Mouse (Mus musculus) neural tube, embryonic 11.5 days (tissue): Measurements from ENCODE around the gene Tshb. TPM values are rescaled to one million over a fixed set of nuclear protein-coding genes. Genes with fewer than 3 reads are reported as not detected.
A peak's percentile ranks its signal among the peaks of the same experiment; 100 is the strongest.

Experiments
- ATAC-seq: fragments of 200-750 bp; cut with Nextera tagmentation; 2 replicates; pipeline ENCODE4 v1.8.0; 2017; ENCODE audit warnings: moderate number of reproducible peaks, mild to moderate bottlenecking, moderate TSS enrichment, moderate library complexity; ENCODE audit not compliant: insufficient read depth, low FRiP score, low TSS enrichment
- DNase-seq: peaks from one replicate; pipeline ENCODE4 v3.0.0-alpha.2; 2015; ENCODE audit warnings: low spot score
- H3K27ac ChIP-seq: fragments of 300-500 bp; sonication (generic); 2 replicates; pipeline ENCODE4 v1.5.1; 2014; ENCODE audit warnings: low read depth, mild to moderate bottlenecking, low read length
- H3K27me3 ChIP-seq: fragments of 300-500 bp; sonication (generic); 2 replicates; pipeline ENCODE4 v1.6.1; 2014; ENCODE audit warnings: mild to moderate bottlenecking, low read length, mixed read lengths; ENCODE audit not compliant: control insufficient read depth, insufficient read depth
- H3K36me3 ChIP-seq: fragments of 300-500 bp; sonication (generic); 2 replicates; pipeline ENCODE4 v1.6.1; 2014; ENCODE audit warnings: mild to moderate bottlenecking, low read length, moderate library complexity, mixed read lengths; ENCODE audit not compliant: control insufficient read depth, insufficient read depth
- H3K4me1 ChIP-seq: fragments of 300-500 bp; sonication (generic); 2 replicates; pipeline ENCODE4 v1.6.1; 2014; ENCODE audit warnings: low read length, mixed read lengths; ENCODE audit not compliant: control insufficient read depth, insufficient read depth
- H3K4me2 ChIP-seq: fragments of 300-500 bp; sonication (generic); 2 replicates; pipeline ENCODE4 v1.6.1; 2014; ENCODE audit warnings: low read depth, mild to moderate bottlenecking, moderate library complexity
- H3K4me3 ChIP-seq: fragments of 300-500 bp; sonication (generic); 2 replicates; pipeline ENCODE4 v1.5.1; 2014; ENCODE audit warnings: low read depth, low read length
- H3K9ac ChIP-seq: fragments of 300-500 bp; sonication (generic); 2 replicates; pipeline ENCODE4 v1.6.1; 2014; ENCODE audit warnings: mild to moderate bottlenecking, low read length
- H3K9me3 ChIP-seq: fragments of 300-500 bp; sonication (generic); 2 replicates; pipeline ENCODE4 v1.6.1; 2016; ENCODE audit warnings: low read length; ENCODE audit not compliant: control insufficient read depth
- WGBS: fragments of 180-500 bp; shearing (Covaris S2); extraction: QIAGEN DNeasy Blood & Tissue Kit; methylation state at CpG from one replicate; pipeline ENCODE4 v1.1.7; 2014; 5-methylcytosine and 5-hydroxymethylcytosine counted together
- polyA plus RNA-seq: library from polyadenylated mRNA; unstranded; fragments of >200 nt; fragmentation: Nextera tagmentation; extraction: Ambion mirVana; gene quantifications from 2 replicates; pipeline ENCODE4 v1.2.1, GENCODE M21; 2014

Gene Tshb
- polyA plus RNA-seq, 1 experiment from 2014 or later: 0.05 TPM

DNA sequence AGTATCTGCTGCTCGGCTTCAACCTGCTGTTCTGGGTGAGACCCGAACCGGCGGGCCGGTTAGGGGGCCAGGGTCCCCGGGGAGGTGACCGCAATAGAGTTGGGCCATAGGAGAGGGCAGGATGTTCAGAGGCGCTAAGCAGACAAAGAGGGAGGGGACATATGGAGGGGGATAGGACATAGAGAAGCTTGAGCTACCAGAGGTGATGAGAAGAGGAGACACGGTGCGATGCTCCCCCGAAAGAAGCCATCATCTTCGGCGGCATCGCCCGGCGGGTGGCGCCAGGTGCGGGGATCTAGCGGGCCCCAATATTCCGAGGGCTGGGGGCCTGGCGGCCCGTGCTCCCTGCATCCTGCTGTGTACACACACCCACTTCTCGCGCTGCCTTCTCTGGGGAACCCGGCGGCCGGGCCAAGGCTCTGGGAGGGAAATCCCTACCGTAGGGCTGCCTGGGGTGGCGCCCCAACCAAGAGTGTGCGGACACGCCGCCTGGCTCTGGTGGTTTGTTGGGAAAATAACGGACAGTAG is 47.4 kb downstream of the Tshb start:
- Histone ChIP-seq H3K36me3 (no peaks in the 10 kb centered on the region), H3K4me3 (peak overlapping the region; percentile 70), H3K27ac (no peak overlapping the region), H3K27me3 (no peaks in the 10 kb centered on the region), H3K9ac (peak overlapping the region; percentile 79), H3K4me2 (peak overlapping the region; percentile 89), H3K4me1 (peaks cover 4% of the 10 kb centered on the region; the same call in 1 of the 2 replicates), H3K9me3 (no peaks in the 10 kb centered on the region)
- no peak for DNase-seq
- ATAC-seq: peak; percentile 82
- WGBS: under 1% methylated on average over 33 of the region's 33 CpGs

DNA sequence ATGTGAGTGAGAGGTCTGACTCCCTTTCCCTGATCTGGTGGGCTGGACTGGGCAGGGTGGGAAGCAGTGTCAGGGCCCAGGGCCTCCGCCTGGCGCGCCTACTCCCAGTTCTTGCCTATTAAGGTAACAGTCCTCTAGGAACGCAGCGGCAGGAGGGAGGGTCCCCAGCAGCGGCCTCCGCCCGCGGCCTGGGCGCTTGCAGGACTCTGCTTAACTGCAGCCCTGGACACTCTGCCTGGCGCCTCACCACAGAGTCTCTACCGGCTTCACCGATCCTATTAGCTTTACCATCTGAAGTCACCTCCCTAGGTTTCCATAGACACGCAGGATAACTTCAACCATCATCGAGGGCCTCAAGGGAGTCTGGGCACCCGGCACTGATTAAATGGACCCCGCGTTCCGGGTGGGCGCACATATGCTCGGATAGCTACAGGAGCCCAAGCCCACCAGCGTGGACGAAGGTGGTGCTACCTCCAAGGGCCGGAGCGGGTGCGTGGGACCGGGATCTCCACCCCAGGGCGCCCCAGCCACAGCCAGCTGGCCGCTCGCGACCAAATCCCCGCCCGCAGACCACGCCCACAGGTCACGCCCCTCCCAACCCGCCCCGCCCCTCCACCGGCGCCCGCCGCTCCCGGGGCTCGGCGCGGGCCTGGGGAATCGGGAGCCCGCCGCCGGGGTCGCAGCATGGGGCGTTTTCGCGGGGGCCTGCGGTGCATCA is 48.0 kb downstream of the Tshb start, which contains the start of gene Tspan2:
Gene Tspan2, plus strand, starts transcription at position 217 of the 718 bp plus-strand sequence.
- H3K4me2 ChIP-seq: peak within 1 kb of the TSS; percentile 89
- peaks cover 4% of the 10 kb centered on the region; the same call in 1 of the 2 replicates for H3K4me1 ChIP-seq
- ATAC-seq (peak; percentile 74), DNase-seq (peak; percentile 73)
- no peak within 1 kb of the TSS for H3K27ac ChIP-seq
- WGBS: 1% methylated on average over 41 of the region's 54 CpGs
- peak within 1 kb of the TSS; percentile 79 for H3K9ac ChIP-seq
- no peaks in the 10 kb centered on the region for H3K9me3 ChIP-seq
- no peaks in the 10 kb centered on the region for H3K27me3 ChIP-seq
- H3K4me3 ChIP-seq: peak within 1 kb of the TSS; percentile 70
- no peaks in the 10 kb centered on the region for H3K36me3 ChIP-seq

DNA sequence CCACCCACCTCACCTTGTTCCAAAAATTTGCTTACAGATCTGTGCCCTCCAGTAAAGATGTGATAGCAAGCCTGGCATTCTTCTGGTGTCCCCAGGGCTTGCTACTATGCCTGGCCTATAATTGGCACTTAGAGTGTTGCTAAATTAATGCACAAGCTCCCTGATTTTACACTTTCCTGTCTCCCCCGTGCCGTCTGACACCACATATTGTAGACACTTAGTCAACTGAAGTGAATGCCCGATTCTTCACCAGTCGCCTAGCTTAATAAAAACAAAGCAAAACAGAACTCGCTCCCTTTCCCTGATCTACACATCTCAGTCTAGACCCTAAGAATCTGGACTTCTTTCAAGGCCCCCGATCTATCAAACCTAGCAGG is 48.6 kb downstream of the Tshb start:
- Histone ChIP-seq H3K9ac (no peak overlapping the region), H3K36me3 (no peaks in the 10 kb centered on the region), H3K4me1 (peaks cover 4% of the 10 kb centered on the region; the same call in 1 of the 2 replicates), H3K4me2 (peak overlapping the region; percentile 89), H3K27ac (no peak overlapping the region), H3K4me3 (no peak overlapping the region), H3K27me3 (no peaks in the 10 kb centered on the region), H3K9me3 (no peaks in the 10 kb centered on the region)
- no peak for ATAC-seq
- DNase-seq: no peak
- 40% methylated on average over 6 of the region's 6 CpGs for WGBS

DNA sequence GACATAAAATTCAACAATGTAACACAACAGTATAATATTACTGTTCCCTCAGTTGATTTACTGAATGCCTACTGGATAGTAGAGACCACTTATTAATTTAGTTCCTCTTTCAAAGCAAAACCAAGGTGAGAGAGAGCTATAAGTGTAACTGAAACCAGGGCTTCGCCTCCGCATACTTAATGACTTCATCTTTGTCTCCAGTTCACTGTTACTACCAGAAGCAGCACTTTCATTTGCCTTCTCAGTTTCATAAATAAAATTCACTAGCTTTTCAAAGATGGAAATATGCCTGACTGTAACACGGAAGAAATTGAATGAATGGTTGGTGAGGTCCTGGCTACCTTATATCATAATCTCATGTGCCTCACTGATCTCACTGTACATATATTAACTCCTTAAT is 49.5 kb downstream of the Tshb start:
- Histone ChIP-seq H3K4me2 (no peak overlapping the region), H3K4me1 (peaks cover 4% of the 10 kb centered on the region; the same call in 1 of the 2 replicates), H3K9ac (no peak overlapping the region), H3K27ac (no peak overlapping the region), H3K27me3 (no peaks in the 10 kb centered on the region), H3K36me3 (no peaks in the 10 kb centered on the region), H3K9me3 (no peaks in the 10 kb centered on the region), H3K4me3 (no peak overlapping the region)
- DNase-seq (no peak), ATAC-seq (no peak)
- WGBS: 87% methylated on average over 3 of the region's 3 CpGs

DNA sequence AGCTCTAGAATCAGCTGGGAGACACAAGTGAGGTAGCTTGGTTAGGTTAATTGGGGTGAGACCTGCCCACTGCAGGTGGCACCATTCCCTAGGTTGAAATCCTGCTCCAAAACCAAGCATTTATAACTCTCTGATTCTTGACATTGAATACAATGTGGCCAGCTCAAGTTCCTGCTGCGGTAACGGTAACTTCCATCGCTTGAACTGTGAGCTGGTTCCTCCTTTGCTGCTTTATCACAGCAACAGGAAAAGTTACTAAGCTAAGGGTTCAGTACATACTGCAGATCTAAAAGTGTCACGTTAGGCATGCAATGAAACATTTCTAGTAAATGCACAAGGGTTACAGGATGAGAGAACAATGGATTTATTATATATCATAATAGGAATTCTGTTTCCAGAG is 49.9 kb downstream of the Tshb start:
- no peak for DNase-seq
- no peak overlapping the region for H3K27ac ChIP-seq
- no peaks in the 10 kb centered on the region for H3K9me3 ChIP-seq
- no peaks in the 10 kb centered on the region for H3K27me3 ChIP-seq
- H3K4me3 ChIP-seq: no peak overlapping the region
- WGBS: 89% methylated on average over 4 of the region's 4 CpGs
- no peak overlapping the region for H3K9ac ChIP-seq
- no peak for ATAC-seq
- peaks cover 4% of the 10 kb centered on the region; the same call in 1 of the 2 replicates for H3K4me1 ChIP-seq
- H3K4me2 ChIP-seq: no peak overlapping the region
- H3K36me3 ChIP-seq: no peaks in the 10 kb centered on the region

DNA sequence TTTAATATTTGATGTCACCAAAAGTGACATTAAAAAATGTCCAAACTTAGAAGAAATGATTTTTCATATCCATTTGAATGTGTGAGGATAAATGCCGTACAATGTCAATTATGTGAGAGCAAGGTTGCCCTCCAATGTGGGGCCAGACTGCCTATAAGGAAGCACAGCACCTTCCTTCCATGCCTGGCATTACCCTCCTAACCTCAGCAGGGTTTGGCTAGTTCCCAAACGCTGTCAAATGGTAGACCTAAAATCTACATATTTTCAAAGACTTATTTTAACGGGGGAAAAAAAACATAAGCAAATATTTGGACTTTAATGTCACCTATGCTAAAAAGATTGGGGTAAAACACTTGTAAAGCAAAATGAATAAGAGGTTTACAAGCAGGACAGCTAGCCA is 51.4 kb downstream of the Tshb start:
- Histone ChIP-seq H3K9ac (no peak overlapping the region), H3K27ac (no peak overlapping the region), H3K4me2 (no peak overlapping the region), H3K4me1 (peaks cover 4% of the 10 kb centered on the region; the same call in 1 of the 2 replicates), H3K36me3 (no peaks in the 10 kb centered on the region), H3K4me3 (no peak overlapping the region), H3K27me3 (no peaks in the 10 kb centered on the region), H3K9me3 (no peaks in the 10 kb centered on the region)
- no peak for DNase-seq
- ATAC-seq: no peak
- 75% methylated on average over 3 of the region's 3 CpGs for WGBS

DNA sequence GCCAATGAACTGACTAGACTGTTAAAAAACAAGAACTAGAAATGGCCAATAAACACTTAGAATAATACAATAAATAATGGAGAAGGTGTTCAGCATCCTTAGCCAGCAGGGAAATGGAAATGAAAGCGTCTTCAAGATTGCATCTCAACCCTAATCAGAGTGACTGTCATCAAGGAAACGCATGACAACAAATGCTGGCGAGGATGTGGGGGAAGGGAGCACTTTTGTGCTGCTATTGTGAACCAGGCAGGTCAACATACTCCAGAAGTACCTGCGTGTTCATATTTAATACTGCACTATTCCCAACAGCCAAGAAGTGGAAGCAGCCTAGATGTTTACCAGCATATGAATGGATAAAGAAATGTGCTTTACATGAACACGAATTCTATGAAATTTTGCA is 53.1 kb downstream of the Tshb start:
- ATAC-seq (no peak), DNase-seq (no peak)
- Histone ChIP-seq H3K4me2 (no peak overlapping the region), H3K4me1 (no peaks in the 10 kb centered on the region), H3K27me3 (no peaks in the 10 kb centered on the region), H3K36me3 (no peaks in the 10 kb centered on the region), H3K9ac (no peak overlapping the region), H3K9me3 (no peaks in the 10 kb centered on the region), H3K27ac (no peak overlapping the region), H3K4me3 (no peak overlapping the region)
- 67% methylated on average over 5 of the region's 5 CpGs for WGBS
